Mouse (Mus musculus) midbrain, embryonic 15.5 days (tissue): ENCODE results near the gene Tbc1d30. TPM values are rescaled to one million over a fixed set of nuclear protein-coding genes. Genes with fewer than 3 reads are reported as not detected.

Source experiments
- ATAC-seq: fragments of 200-750 bp; cut with Nextera tagmentation; replicated peaks from 2 replicates; pipeline ENCODE4 v1.8.0; 2017; ENCODE audit warnings: moderate TSS enrichment
- H3K27ac ChIP-seq: fragments of 300-500 bp; sonication (generic); 2 replicates; pipeline ENCODE4 v1.5.1; 2015; ENCODE audit warnings: mild to moderate bottlenecking, inconsistent platforms
- H3K27me3 ChIP-seq: fragments of 300-500 bp; sonication (generic); replicated peaks from 2 replicates; pipeline ENCODE4 v1.6.1; 2015; ENCODE audit warnings: inconsistent platforms
- H3K36me3 ChIP-seq: fragments of 300-500 bp; sonication (generic); replicated peaks from 2 replicates; pipeline ENCODE4 v1.6.1; 2015; ENCODE audit warnings: inconsistent platforms
- H3K4me1 ChIP-seq: fragments of 300-500 bp; sonication (generic); 2 replicates; pipeline ENCODE4 v1.6.1; 2015; ENCODE audit warnings: inconsistent platforms
- H3K4me2 ChIP-seq: fragments of 300-500 bp; sonication (generic); 2 replicates; pipeline ENCODE4 v1.6.1; 2015; ENCODE audit warnings: inconsistent platforms, mild to moderate bottlenecking, moderate library complexity
- H3K4me3 ChIP-seq: fragments of 300-500 bp; sonication (generic); 2 replicates; pipeline ENCODE4 v1.5.1; 2015; ENCODE audit warnings: mild to moderate bottlenecking, inconsistent platforms
- H3K9ac ChIP-seq: fragments of 300-500 bp; sonication (generic); 2 replicates; pipeline ENCODE4 v1.6.1; 2015; ENCODE audit warnings: mild to moderate bottlenecking, inconsistent platforms
- H3K9me3 ChIP-seq: fragments of 300-500 bp; sonication (generic); 2 replicates; pipeline ENCODE4 v1.6.1; 2016; ENCODE audit warnings: inconsistent platforms
- WGBS: fragments of 180-500 bp; shearing (Covaris S2); methylation state at CpG from one replicate; pipeline ENCODE4 v1.1.7; 2015; ENCODE audit warnings: mixed read lengths; 5-methylcytosine and 5-hydroxymethylcytosine counted together
- polyA plus RNA-seq: library from polyadenylated mRNA; unstranded; fragments of >200 nt; fragmentation: Nextera tagmentation; extraction: Ambion mirVana; gene quantifications from 2 replicates; pipeline ENCODE4 v1.2.1, GENCODE M21; 2015

Tbc1d30 gene
- polyA plus RNA-seq, 1 experiment from 2014 or later, result 14.1 TPM

DNA sequence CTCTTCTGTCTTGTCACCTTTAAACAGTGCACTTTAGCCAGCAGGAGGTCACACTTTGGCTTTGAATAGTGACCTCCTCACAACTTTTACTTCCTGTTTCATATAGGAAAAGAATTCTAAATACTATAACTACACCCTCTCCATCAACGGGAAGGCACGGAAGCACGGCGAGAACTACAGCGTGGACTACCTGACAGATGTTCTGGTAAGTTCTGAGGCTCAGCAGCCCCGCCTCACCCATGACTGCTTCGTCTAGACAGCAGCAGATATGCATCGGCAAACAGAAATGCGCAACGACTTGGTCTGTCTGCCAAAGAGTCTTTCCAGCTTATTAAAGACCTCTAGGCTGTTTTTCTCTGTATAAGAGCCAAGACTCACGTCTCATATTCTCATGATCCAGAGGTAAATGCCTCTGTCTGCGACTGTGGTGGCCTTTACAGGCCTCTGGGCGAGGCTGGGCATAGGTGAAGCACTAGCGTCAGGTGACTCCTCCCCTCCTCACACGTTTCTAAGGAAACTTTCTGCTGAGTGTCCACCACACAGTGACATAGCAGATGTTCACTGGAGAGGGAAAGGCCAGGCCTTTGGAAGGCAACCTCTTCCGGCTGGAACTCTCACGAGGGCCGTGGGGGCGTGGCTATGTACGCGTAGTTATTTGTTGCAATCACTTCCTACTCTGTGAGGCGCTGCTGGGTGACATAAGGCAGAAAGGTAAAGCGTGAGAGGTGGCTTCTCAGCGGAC lies 25.6 kb upstream of the Tbc1d30 start:
- Histone ChIP-seq H3K4me1 (no peaks in the 10 kb centered on the region), H3K9me3 (no peaks in the 10 kb centered on the region), H3K27ac (no peak overlapping the region), H3K27me3 (no peaks in the 10 kb centered on the region), H3K36me3 (peaks cover 53% of the 10 kb centered on the region), H3K4me2 (no peak overlapping the region), H3K4me3 (no peak overlapping the region), H3K9ac (no peak overlapping the region)
- no peak for ATAC-seq
- WGBS, result 93% methylated on average over 24 of the region's 24 CpGs

- no peak overlapping the region for H3K4me2 ChIP-seq
- no peak overlapping the region for H3K27ac ChIP-seq
- no peaks in the 10 kb centered on the region for H3K27me3 ChIP-seq
- H3K4me3 ChIP-seq, result no peak overlapping the region
- peaks cover 46% of the 10 kb centered on the region for H3K36me3 ChIP-seq
- ATAC-seq, result no peak
- 84% methylated on average over 24 of the region's 24 CpGs for WGBS
- no peaks in the 10 kb centered on the region for H3K4me1 ChIP-seq
- H3K9ac ChIP-seq, result no peak overlapping the region
- no peaks in the 10 kb centered on the region for H3K9me3 ChIP-seq
Measured at GRCm38 (mm10) chr10:121375649-121376493, 24.8 kb upstream of the Tbc1d30 start.

GRCm38 (mm10) chr10:121374693-121375620 lies 23.9 kb upstream of the Tbc1d30 start:
- H3K27me3 ChIP-seq, result no peaks in the 10 kb centered on the region
- no peak overlapping the region for H3K4me3 ChIP-seq
- no peaks in the 10 kb centered on the region for H3K4me1 ChIP-seq
- no peak for ATAC-seq
- H3K9me3 ChIP-seq, result no peaks in the 10 kb centered on the region
- WGBS, result 92% methylated on average over 17 of the region's 17 CpGs
- H3K36me3 ChIP-seq, result peaks cover 39% of the 10 kb centered on the region
- H3K4me2 ChIP-seq, result no peak overlapping the region
- no peak overlapping the region for H3K27ac ChIP-seq
- no peak overlapping the region for H3K9ac ChIP-seq

- H3K9ac ChIP-seq, result no peak overlapping the region
- WGBS, result 87% methylated on average over 12 of the region's 12 CpGs
Measured at GRCm38 (mm10) chr10:121374013-121374412, 22.9 kb upstream of the Tbc1d30 start.

GRCm38 (mm10) chr10:121370777-121371176 lies 19.7 kb upstream of the Tbc1d30 start:
- H3K4me3 ChIP-seq, result no peak overlapping the region
- no peak for ATAC-seq
- H3K4me2 ChIP-seq, result no peak overlapping the region
- peaks cover 12% of the 10 kb centered on the region; the same call in 1 of the 2 replicates for H3K36me3 ChIP-seq
- no peak overlapping the region for H3K9ac ChIP-seq
- no peaks in the 10 kb centered on the region for H3K27me3 ChIP-seq
- WGBS, result 93% methylated on average over 6 of the region's 6 CpGs
- no peaks in the 10 kb centered on the region for H3K9me3 ChIP-seq
- peaks cover 7% of the 10 kb centered on the region for H3K4me1 ChIP-seq
- H3K27ac ChIP-seq, result no peak overlapping the region

More at GRCm38 (mm10) chr10:121374013-121374412, 22.9 kb upstream of the Tbc1d30 start:
- Histone ChIP-seq H3K4me2 (no peak overlapping the region), H3K4me3 (no peak overlapping the region), H3K4me1 (no peaks in the 10 kb centered on the region), H3K27me3 (no peaks in the 10 kb centered on the region), H3K27ac (no peak overlapping the region), H3K36me3 (peaks cover 34% of the 10 kb centered on the region), H3K9me3 (no peaks in the 10 kb centered on the region)
- ATAC-seq, result no peak

- Histone ChIP-seq H3K4me2 (no peak overlapping the region), H3K27me3 (no peaks in the 10 kb centered on the region), H3K27ac (no peak overlapping the region), H3K4me1 (peaks cover 16% of the 10 kb centered on the region), H3K36me3 (no peaks in the 10 kb centered on the region), H3K9ac (no peak overlapping the region), H3K4me3 (no peak overlapping the region), H3K9me3 (no peaks in the 10 kb centered on the region)
- no peak for ATAC-seq
- 81% methylated on average over 18 of the region's 18 CpGs for WGBS
Measured at GRCm38 (mm10) chr10:121368783-121369465, 17.8 kb upstream of the Tbc1d30 start.

GRCm38 (mm10) chr10:121367780-121368179 lies 16.7 kb upstream of the Tbc1d30 start:
- no peak for ATAC-seq
- no peak overlapping the region for H3K4me2 ChIP-seq
- H3K4me1 ChIP-seq, result peaks cover 16% of the 10 kb centered on the region
- no peak overlapping the region for H3K27ac ChIP-seq
- no peak overlapping the region for H3K9ac ChIP-seq
- H3K9me3 ChIP-seq, result no peaks in the 10 kb centered on the region
- no peaks in the 10 kb centered on the region for H3K36me3 ChIP-seq
- no peaks in the 10 kb centered on the region for H3K27me3 ChIP-seq
- no peak overlapping the region for H3K4me3 ChIP-seq
- WGBS, result 94% methylated on average over 9 of the region's 9 CpGs

DNA sequence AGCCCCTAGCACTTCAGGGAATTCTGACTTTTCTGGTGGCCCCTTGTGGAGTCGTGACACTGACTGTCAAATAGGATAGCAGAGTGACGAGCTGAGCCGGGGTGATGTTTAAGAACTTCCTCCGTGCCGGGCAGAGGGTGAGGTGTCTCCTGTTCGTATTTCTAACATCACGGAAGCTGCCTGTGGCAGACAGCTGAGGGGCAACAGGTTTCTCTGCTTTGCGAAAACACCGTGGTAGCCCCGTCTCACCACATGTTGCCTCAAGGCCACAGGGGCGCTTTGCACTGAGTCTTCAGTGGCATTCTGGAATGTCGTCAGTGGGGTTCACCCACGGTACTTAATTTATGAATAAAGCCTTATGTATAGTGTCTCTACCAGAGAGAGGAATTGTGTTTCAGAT lies 16.2 kb upstream of the Tbc1d30 start:
- H3K4me1 ChIP-seq, result peaks cover 16% of the 10 kb centered on the region
- H3K27me3 ChIP-seq, result no peaks in the 10 kb centered on the region
- WGBS, result 86% methylated on average over 13 of the region's 13 CpGs
- no peak overlapping the region for H3K4me3 ChIP-seq
- H3K9me3 ChIP-seq, result no peaks in the 10 kb centered on the region
- H3K36me3 ChIP-seq, result no peaks in the 10 kb centered on the region
- H3K27ac ChIP-seq, result no peak overlapping the region
- H3K9ac ChIP-seq, result no peak overlapping the region
- no peak for ATAC-seq
- no peak overlapping the region for H3K4me2 ChIP-seq

DNA sequence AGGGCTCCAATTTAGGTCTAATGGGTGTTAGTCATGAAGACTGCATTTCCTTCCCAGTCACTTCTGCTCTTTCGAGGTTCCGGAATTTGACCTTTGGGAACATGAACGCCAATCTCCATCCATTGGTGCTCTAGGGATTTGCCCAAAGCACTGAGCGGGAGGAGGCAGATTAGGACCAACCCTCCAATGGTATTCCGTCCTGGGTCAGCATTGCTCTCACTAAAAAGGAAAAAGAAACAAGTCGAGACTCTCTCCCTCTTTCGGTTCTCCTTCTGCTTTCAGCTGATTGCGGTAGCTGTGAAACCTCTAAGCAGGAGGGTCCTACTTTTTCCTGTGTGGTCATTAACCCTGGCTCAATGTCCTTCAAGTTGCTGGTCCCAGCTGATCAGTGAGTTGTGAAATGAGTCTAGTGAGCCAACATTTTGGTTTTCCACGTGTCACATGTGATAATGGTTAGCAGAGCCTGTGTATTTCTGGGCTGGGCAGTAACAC lies 14.7 kb upstream of the Tbc1d30 start:
- no peaks in the 10 kb centered on the region for H3K27me3 ChIP-seq
- H3K36me3 ChIP-seq, result no peaks in the 10 kb centered on the region
- ATAC-seq, result no peak
- peak overlapping the region; percentile 86 for H3K4me3 ChIP-seq
- peak overlapping the region; percentile 77 for H3K4me2 ChIP-seq
- no peaks in the 10 kb centered on the region for H3K9me3 ChIP-seq
- H3K9ac ChIP-seq, result peak overlapping the region; percentile 82; the same call in 1 of the 2 replicates
- 8% methylated on average over 9 of the region's 9 CpGs for WGBS
- no peak overlapping the region for H3K27ac ChIP-seq
- H3K4me1 ChIP-seq, result peaks cover 16% of the 10 kb centered on the region

GRCm38 (mm10) chr10:121364801-121365564 lies 13.9 kb upstream of the Tbc1d30 start, which contains the start of gene Gns:
Gns (plus strand) TSS chr10:121365090.
- WGBS, result under 1% methylated on average over 70 of the region's 72 CpGs
- H3K27ac ChIP-seq, result peak within 1 kb of the TSS; percentile 75
- peak within 1 kb of the TSS; percentile 77 for H3K4me2 ChIP-seq
- H3K4me3 ChIP-seq, result peak within 1 kb of the TSS; percentile 86
- no peaks in the 10 kb centered on the region for H3K9me3 ChIP-seq
- peak within 1 kb of the TSS; percentile 82 for H3K9ac ChIP-seq
- no peaks in the 10 kb centered on the region for H3K36me3 ChIP-seq
- H3K4me1 ChIP-seq, result peaks cover 16% of the 10 kb centered on the region
- H3K27me3 ChIP-seq, result no peaks in the 10 kb centered on the region
- peak; percentile 98 for ATAC-seq
